Mouse (Mus musculus): ENCODE data around the gene Flnc. TPM values are rescaled to one million over a fixed set of nuclear protein-coding genes. Genes with fewer than 3 reads are reported as not detected.

Gene Flnc
- polyA plus RNA-seq, 1 experiment: 0.54 TPM

DNA sequence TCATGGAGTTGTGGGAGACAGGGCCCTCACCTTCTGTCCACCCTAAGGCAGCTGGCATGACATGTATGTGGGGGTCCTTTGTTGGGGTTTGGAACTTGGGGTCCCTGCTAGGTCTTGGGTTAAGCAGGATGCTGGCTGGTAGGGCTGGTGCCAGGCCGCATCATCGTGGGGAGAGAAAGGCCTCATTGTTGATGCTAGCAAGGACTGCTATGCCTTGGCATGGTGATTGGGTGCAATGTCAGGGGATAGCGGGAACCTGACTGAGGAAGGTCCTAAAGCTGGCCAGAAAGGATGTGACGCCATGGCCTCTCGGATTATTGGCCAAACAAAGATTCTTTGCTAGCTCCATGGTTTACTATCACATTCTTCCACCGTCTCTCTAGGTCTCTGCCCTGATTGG, 6.7 kb downstream of the Flnc start:
- Histone ChIP-seq H3K4me1 (ENCODE audit: control insufficient read depth, insufficient read depth, low read length) (no peaks in the 10 kb centered on the region), H3K4me3 (ENCODE audit: insufficient read depth, low read length) (no peak overlapping the region), H3K27ac (ENCODE audit: insufficient read depth, low read length) (no peak overlapping the region)
- TF ChIP-seq CTCF (IDR thresholded peaks at IDR 0.05; ENCODE audit: extremely low read depth, insufficient read depth, low read length) (no peak), POLR2A (IDR thresholded peaks at IDR 0.05; ENCODE audit: extremely low read depth, insufficient read depth, low read length) (no peak)

DNA sequence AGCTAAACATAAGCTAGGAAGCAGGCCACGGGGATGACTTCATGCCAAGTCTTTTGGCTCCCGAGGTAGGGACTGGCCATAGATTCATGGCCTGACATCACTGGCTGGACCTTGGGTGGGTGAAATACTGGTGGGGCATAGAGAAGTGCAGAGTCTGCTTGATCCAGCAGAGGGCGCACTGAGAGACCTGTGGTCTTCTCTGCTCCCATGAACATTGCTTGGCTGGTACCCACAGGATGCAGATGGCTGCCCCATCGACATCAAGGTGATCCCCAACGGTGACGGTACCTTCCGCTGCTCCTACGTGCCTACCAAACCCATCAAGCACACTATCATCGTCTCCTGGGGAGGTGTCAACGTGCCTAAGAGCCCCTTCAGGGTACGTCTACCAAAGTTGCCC, 11.7 kb downstream of the Flnc start:
- H3K27ac ChIP-seq (ENCODE audit: insufficient read depth, low read length): no peak overlapping the region
- H3K4me1 ChIP-seq (ENCODE audit: control insufficient read depth, insufficient read depth, low read length): no peaks in the 10 kb centered on the region
- H3K4me3 ChIP-seq (ENCODE audit: insufficient read depth, low read length): no peak overlapping the region
- TF ChIP-seq POLR2A (IDR thresholded peaks at IDR 0.05; ENCODE audit: extremely low read depth, insufficient read depth, low read length) (no peak), CTCF (IDR thresholded peaks at IDR 0.05; ENCODE audit: extremely low read depth, insufficient read depth, low read length) (peak; percentile 56)

DNA sequence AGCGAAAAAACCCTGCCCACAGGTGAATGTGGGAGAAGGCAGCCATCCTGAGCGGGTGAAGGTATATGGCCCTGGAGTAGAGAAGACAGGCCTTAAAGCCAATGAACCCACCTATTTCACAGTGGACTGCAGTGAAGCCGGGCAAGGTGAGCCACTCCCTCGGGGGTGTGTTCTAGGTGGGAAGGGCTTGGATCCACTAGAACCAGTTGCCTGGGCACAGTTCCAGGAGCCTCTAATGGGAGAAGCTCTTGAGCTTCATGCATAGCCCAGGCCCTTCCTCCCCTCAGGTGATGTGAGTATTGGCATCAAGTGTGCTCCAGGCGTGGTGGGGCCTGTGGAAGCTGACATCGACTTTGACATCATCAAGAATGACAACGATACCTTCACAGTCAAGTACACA, 12.3 kb downstream of the Flnc start:
- TF ChIP-seq CTCF (IDR thresholded peaks at IDR 0.05; ENCODE audit: extremely low read depth, insufficient read depth, low read length): no peak
- no peak for TF ChIP-seq POLR2A (IDR thresholded peaks at IDR 0.05; ENCODE audit: extremely low read depth, insufficient read depth, low read length)
- H3K4me3 ChIP-seq (ENCODE audit: insufficient read depth, low read length): no peak overlapping the region

DNA sequence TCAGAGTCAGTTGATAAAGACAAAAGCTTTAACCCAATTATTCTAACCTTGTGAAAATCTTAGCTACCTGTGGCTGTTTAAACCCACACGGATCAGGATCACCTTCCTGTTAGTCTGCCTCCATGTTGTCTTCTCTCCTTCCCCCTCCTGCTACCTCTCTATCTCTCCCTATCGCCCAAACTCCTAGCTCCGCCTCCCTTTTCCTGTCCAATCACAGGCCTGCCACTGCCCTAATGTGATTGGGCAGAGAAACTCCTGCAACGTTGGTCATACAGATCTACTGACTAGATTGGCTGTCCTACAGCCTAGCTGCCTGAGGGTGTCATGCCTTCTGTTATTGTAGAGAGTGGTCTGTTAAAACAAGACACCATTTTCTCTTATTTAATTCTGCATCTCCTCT, 16.8 kb downstream of the Flnc start:
- no peak overlapping the region for H3K27ac ChIP-seq (ENCODE audit: insufficient read depth, low read length)
- no peak for TF ChIP-seq CTCF (IDR thresholded peaks at IDR 0.05; ENCODE audit: extremely low read depth, insufficient read depth, low read length)
- no peak for TF ChIP-seq POLR2A (IDR thresholded peaks at IDR 0.05; ENCODE audit: extremely low read depth, insufficient read depth, low read length)
- no peak overlapping the region for H3K4me3 ChIP-seq (ENCODE audit: insufficient read depth, low read length)
- H3K4me1 ChIP-seq (ENCODE audit: control insufficient read depth, insufficient read depth, low read length): no peaks in the 10 kb centered on the region

More for the DNA sequence above, 12.3 kb downstream of the Flnc start:
- Histone ChIP-seq H3K4me1 (ENCODE audit: control insufficient read depth, insufficient read depth, low read length) (no peaks in the 10 kb centered on the region), H3K27ac (ENCODE audit: insufficient read depth, low read length) (no peak overlapping the region)

DNA sequence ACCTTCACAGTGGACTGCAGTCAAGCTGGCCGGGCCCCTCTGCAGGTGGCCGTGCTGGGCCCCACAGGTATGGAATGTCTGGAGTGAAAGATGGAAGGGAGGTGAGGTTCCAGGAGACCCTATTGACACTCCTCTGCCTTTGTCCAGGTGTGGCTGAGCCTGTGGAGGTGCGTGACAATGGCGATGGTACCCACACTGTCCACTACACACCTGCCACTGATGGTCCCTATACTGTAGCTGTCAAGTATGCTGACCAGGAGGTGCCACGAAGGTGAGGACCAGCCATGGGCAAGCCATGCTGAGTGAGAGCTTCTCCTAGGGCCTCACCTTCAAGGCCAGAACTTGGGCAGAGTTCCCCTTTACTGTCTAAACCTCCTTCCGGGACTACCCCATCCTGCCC, 17.6 kb downstream of the Flnc start:
- TF ChIP-seq CTCF (IDR thresholded peaks at IDR 0.05; ENCODE audit: extremely low read depth, insufficient read depth, low read length) (no peak), POLR2A (IDR thresholded peaks at IDR 0.05; ENCODE audit: extremely low read depth, insufficient read depth, low read length) (no peak)
- H3K27ac ChIP-seq (ENCODE audit: insufficient read depth, low read length): no peak overlapping the region
- H3K4me3 ChIP-seq (ENCODE audit: insufficient read depth, low read length): no peak overlapping the region
- H3K4me1 ChIP-seq (ENCODE audit: control insufficient read depth, insufficient read depth, low read length): no peaks in the 10 kb centered on the region

DNA sequence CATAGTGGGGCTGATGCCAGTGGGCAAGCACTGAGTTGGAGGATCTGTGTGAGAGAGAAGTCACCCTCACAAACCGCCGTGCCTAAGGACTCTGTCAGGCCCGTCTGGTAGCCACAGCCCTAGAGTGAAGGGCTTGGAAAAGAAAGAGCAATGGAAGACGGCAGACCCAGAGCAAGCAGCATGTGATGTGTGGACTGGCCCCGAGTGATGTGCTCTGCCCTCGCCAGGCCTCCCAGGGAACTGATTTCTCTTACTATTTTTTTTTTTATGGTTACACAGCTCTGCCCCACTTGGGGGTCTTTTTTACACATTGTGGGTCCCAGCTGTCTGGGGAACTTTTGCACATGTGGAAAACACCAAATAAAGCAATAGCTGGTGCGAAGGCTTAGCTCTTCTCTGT, 28.4 kb downstream of the Flnc start:
- Histone ChIP-seq H3K4me1 (ENCODE audit: control insufficient read depth, insufficient read depth, low read length) (no peaks in the 10 kb centered on the region), H3K4me3 (ENCODE audit: insufficient read depth, low read length) (no peak overlapping the region), H3K27ac (ENCODE audit: insufficient read depth, low read length) (no peak overlapping the region)
- no peak for TF ChIP-seq CTCF (IDR thresholded peaks at IDR 0.05; ENCODE audit: extremely low read depth, insufficient read depth, low read length)
- TF ChIP-seq POLR2A (IDR thresholded peaks at IDR 0.05; ENCODE audit: extremely low read depth, insufficient read depth, low read length): no peak

DNA sequence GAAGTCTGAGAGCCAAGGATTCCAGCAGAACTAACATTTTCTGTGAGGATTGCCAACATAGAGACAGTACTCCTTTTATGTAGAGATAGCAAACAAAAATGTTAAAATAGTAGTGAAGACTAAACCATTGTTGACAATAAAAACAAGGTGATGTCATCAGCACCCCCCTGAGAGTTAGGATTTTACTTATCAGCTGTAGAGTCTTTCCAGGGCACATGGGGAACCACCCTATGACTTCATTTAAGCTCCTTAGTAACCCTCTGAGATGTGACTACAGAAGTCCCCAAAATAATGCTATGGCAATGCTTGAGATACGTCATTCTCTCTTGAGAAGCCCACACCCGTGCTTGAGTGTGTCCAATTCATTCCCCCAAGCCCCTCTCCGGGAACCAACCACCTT, 30.3 kb downstream of the Flnc start:
- Histone ChIP-seq H3K4me3 (ENCODE audit: insufficient read depth, low read length) (no peak overlapping the region), H3K4me1 (ENCODE audit: control insufficient read depth, insufficient read depth, low read length) (no peaks in the 10 kb centered on the region), H3K27ac (ENCODE audit: insufficient read depth, low read length) (no peak overlapping the region)
- TF ChIP-seq POLR2A (IDR thresholded peaks at IDR 0.05; ENCODE audit: extremely low read depth, insufficient read depth, low read length) (no peak), CTCF (IDR thresholded peaks at IDR 0.05; ENCODE audit: extremely low read depth, insufficient read depth, low read length) (no peak)

DNA sequence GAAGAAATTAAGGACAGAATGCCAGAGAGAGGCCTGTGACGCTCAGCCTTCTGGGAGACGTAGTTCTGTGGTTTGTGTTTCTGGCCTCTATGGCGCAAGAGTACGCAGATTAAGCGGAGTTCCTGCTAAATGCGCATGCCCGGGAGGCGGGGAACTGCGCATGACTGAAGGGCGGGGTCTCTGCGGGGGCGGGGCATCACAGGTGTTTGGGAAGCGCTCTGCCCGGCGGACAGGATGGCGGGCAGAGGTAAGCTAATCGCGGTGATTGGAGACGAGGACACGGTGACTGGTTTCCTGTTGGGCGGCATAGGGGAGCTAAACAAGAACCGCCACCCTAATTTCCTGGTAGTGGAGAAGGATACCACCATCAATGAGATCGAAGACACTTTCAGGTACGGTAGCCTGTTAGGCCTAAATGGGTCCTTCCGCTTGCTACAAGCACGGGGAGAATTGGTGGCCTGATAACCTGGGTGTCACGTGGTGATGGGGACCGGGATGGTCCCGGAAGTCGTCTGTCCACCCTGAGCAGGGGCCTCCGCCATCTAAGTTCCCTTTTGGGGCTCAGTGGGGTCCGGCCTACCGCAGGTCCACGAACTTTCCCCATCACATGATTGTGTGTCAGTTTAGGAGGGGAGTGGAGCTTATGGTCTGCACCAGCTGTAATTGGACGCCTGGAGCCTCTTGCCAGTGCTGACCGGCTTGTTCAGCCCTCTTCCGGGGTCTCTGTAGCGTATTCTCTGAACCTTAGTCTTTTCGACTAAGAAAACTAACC, 34.7 kb downstream of the Flnc start, which contains the start of gene Atp6v1f:
Gene Atp6v1f (plus strand): TSS at position 136 of the 772 bp plus-strand sequence.
- Histone ChIP-seq H3K27ac (ENCODE audit: insufficient read depth, low read length) (0 out of 2 replicates have a peak within 1 kb of the TSS, but pooled peaks have one; percentile 11), H3K4me3 (ENCODE audit: insufficient read depth, low read length) (peak within 1 kb of the TSS; percentile 92), H3K4me1 (ENCODE audit: control insufficient read depth, insufficient read depth, low read length) (no peaks in the 10 kb centered on the region)
- TF ChIP-seq POLR2A (IDR thresholded peaks at IDR 0.05; ENCODE audit: extremely low read depth, insufficient read depth, low read length) (peak; percentile 56; the same call in 1 of the 2 replicates), CTCF (IDR thresholded peaks at IDR 0.05; ENCODE audit: extremely low read depth, insufficient read depth, low read length) (no peak)

DNA sequence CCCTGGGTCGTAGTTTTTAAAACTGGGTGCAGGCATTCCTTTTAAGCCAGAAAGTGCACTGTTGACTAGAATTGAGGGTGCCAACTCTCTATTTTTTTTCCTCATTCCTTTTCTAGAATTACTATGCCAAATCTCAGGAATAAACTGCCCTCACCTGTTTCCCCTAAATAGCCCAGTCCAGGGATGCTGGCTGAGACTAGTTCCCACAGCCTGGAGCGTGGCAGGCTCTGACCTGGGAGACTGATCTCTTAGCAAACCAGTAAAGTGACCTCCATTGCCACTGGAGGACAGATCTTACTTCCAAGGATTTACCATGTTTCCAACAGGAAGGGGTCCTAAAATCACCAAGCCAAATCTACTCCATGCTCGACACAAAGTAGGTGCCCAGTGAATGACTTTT, 35.8 kb downstream of the Flnc start:
- Histone ChIP-seq H3K4me3 (ENCODE audit: insufficient read depth, low read length) (peak overlapping the region; percentile 92; the same call in 1 of the 2 replicates), H3K4me1 (ENCODE audit: control insufficient read depth, insufficient read depth, low read length) (no peaks in the 10 kb centered on the region)

DNA sequence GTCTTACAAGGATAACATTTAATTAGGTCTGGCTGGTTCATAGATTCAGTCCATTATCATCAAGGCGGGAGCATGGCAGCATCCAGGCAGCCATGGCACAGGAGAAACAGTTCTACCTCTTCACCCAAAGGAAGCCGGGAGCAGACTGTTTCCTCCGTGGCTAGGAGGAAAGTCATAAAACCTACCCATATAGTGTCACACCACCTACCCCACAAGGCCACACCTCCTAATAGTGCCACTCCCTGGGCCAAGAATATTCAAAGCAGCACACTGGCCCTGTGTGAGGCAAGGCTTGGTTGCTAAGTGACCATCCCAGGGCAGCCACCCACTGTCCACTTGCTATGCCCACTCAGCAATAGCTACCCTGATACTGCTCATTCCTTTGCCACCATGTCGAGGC, 38.1 kb downstream of the Flnc start, which contains the start of gene Atp6v1fnb:
Gene Atp6v1fnb (plus strand): TSS at position 301 of the 400 bp plus-strand sequence.
- TF ChIP-seq CTCF (IDR thresholded peaks at IDR 0.05; ENCODE audit: extremely low read depth, insufficient read depth, low read length) (no peak), POLR2A (IDR thresholded peaks at IDR 0.05; ENCODE audit: extremely low read depth, insufficient read depth, low read length) (no peak)
- Histone ChIP-seq H3K4me3 (ENCODE audit: insufficient read depth, low read length) (no peak within 1 kb of the TSS), H3K4me1 (ENCODE audit: control insufficient read depth, insufficient read depth, low read length) (no peaks in the 10 kb centered on the region), H3K27ac (ENCODE audit: insufficient read depth, low read length) (no peak within 1 kb of the TSS)

More for the DNA sequence above, 35.8 kb downstream of the Flnc start:
- TF ChIP-seq POLR2A (IDR thresholded peaks at IDR 0.05; ENCODE audit: extremely low read depth, insufficient read depth, low read length): no peak
- no peak for TF ChIP-seq CTCF (IDR thresholded peaks at IDR 0.05; ENCODE audit: extremely low read depth, insufficient read depth, low read length)
- no peak overlapping the region for H3K27ac ChIP-seq (ENCODE audit: insufficient read depth, low read length)
